Mouse (Mus musculus): Measurements from ENCODE around the gene Ubxn7. TPM values are rescaled to one million over a fixed set of nuclear protein-coding genes. Genes with fewer than 3 reads are reported as not detected.

Gene Ubxn7
- total RNA-seq, 4 experiments from 2014 or later: 50.0 to 60.5 (median 55.1) TPM

GRCm38 (mm10) chr16:32431926-32432325, 99.9 kb downstream of the Ubxn7 start:
- DNase-seq (ENCODE audit: low spot score in 2 of 2): no peak

DNA sequence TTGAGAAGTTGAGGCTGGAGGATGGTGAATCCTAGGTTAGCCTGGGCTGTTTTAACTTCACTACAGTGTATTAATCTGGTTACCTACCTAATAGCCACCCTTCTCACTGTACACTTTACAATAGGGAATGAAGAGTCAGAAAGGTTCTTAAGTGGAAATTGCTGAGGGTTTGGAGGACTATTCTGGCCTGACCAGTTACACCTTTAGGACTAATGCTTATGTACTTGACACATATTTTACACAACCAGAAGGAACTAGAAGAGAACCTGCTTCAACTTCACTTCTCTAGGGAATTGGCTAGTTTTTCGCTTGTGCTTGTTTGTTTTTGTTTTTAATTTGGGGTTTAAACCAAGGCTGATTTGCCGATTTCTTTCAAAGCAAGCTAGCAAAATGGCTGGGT, 101.1 kb downstream of the Ubxn7 start:
- no peak for DNase-seq (ENCODE audit: low spot score in 2 of 2)

- no peak for DNase-seq (ENCODE audit: low spot score in 2 of 2)
Observed at GRCm38 (mm10) chr16:32434066-32434465, 102.0 kb downstream of the Ubxn7 start.

GRCm38 (mm10) chr16:32434691-32435090, 102.6 kb downstream of the Ubxn7 start:
- DNase-seq (ENCODE audit: low spot score in 2 of 2): no peak

GRCm38 (mm10) chr16:32436657-32437056, 104.6 kb downstream of the Ubxn7 start:
- no peak for DNase-seq (ENCODE audit: low spot score in 2 of 2)

- DNase-seq (ENCODE audit: low spot score in 2 of 2): no peak
Observed at GRCm38 (mm10) chr16:32437266-32437665, 105.2 kb downstream of the Ubxn7 start.

DNA sequence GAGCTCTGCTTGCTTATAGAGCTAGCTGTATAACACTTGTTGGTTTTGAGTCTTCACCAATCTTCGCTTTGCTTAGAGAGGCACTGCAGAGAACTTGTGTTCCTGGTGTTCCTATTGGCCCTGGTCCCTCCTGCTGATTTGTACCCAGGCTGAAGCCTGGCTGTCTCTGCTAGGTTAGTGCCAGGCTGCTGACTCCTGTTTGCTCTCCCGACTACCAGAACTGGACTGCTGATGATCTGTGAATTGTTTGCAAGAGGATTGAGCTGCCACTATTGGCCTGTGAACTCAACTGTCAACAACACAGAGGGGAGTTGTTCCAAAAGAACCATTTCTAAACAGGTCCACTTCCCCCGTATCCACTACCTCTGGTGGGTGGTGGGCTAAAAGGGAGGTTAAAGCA, 109.4 kb downstream of the Ubxn7 start:
- DNase-seq (ENCODE audit: low spot score in 2 of 2): no peak

Other genes with a start within 250 kb of the Ubxn7 start
- 10 to 100 TPM; 23.2 to 36.1 (median 27.7) TPM for gene Pigx, start 232.5 kb upstream of the Ubxn7 start, total RNA-seq (2022)
- gene Cep19, start 232.5 kb upstream of the Ubxn7 start, total RNA-seq (2022): 10 to 100 TPM; 54.7 to 66.3 (median 61.6) TPM
- gene Nrros, start 166.7 kb upstream of the Ubxn7 start, total RNA-seq (2022): 10 to 100 TPM in 3 of 4 experiments, 1 to 10 TPM in 1; 9.6 to 16.2 (median 11.9) TPM
- gene Bex6, start 152.4 kb upstream of the Ubxn7 start, total RNA-seq (2022): not detected
- gene Fbxo45, start 85.1 kb upstream of the Ubxn7 start, total RNA-seq (2022): 10 to 100 TPM; 35.9 to 46.6 (median 40.6) TPM
- gene Wdr53, start 85.0 kb upstream of the Ubxn7 start, total RNA-seq (2022): 10 to 100 TPM; 12.2 to 14.1 (median 12.8) TPM
- gene Smco1, start 60.8 kb upstream of the Ubxn7 start, total RNA-seq (2022): under 1 TPM in 2 of 4 experiments, not detected in 2; 0.32 to 0.37 TPM
- 10 to 100 TPM; 23.0 to 28.1 (median 27.3) TPM for gene Rnf168, start 54.8 kb upstream of the Ubxn7 start, total RNA-seq (2022)
- gene Tm4sf19, start 68.2 kb downstream of the Ubxn7 start, total RNA-seq (2022): not detected
- gene Tctex1d2, start 87.4 kb downstream of the Ubxn7 start, total RNA-seq (2022): 10 to 100 TPM; 12.5 to 17.4 (median 16.3) TPM
- gene Pcyt1a, start 98.7 kb downstream of the Ubxn7 start, total RNA-seq (2022): 10 to 100 TPM; 33.8 to 40.1 (median 35.6) TPM
- not detected for gene Slc51a, start 155.6 kb downstream of the Ubxn7 start, total RNA-seq (2022)
- under 1 TPM in 1 of 4 experiments, not detected in 3; 0.27 TPM for gene Zdhhc19, start 164.0 kb downstream of the Ubxn7 start, total RNA-seq (2022)